Mouse (Mus musculus): ENCODE results near the gene Shisa7. TPM values are rescaled to one million over a fixed set of nuclear protein-coding genes. Genes with fewer than 3 reads are reported as not detected.

Gene Shisa7
- polyA plus RNA-seq (2015; fragmentation: Illumina TruSeq; extraction: RNeasy Lipid Tissue Mini Kit (QIAGEN cat#74804); ENCODE audit: low read depth, low replicate concordance): 75.7 TPM

DNA sequence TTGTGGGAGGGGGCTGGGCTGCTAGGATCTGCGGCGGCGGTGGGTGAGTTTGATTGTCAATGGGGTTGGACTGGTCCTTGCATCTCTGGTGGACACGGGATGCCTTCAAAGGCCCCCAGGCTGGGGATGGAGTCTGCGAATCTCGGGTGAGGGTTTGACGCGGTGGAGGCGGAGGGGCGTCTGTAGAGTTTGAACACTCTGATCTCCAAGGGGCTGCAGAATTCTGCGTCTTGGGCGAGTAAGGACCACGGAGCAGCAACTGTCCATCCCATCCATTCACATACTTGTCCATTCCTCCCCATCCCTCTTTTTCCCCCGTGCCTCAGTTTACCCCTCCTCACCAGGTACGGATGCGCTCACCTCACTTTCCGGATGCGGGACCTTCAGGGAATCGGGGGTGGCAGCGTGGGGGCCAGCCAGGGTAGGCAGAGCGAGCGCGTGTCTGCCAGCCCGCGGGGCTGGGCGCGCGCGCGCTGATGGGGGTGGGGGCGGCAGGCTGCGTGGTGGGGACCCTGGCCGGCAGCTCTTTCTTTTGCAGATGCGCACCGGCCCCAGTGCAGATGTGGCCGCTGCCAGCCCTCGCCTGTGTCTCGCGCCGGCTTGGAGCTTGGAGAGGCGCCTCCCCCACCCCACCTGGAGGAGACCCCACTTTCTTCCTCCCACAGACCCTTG, at the start of gene Shisa7:
TSS of gene Shisa7 (minus strand) at position 452 of the 672 bp plus-strand sequence.

DNA sequence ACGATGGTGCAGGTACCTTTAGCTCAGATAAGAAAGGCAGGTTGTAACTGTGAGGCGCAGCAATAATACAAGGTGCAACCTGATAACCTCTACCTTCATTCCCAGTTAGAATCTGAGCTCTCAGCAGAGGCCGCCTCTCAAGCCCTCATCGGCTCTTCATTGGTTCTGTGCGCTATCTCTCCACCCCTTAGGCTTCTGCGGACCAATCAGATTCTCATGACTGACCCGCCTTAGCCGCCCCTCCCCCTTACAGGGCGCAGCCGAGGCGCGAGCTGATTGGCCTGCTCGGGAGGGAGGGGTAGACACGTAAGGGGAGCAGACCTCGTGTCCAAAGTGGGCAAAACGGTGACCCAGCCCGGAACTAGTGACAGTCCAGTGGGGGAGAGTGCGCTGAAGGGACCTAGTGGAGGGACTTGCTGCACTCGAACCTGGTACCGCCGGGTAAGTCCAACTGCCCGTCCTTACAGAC, 32.3 kb upstream of the Shisa7 start, which contains the start of gene Isoc2a:
TSS of gene Isoc2a (plus strand) at position 401 of the 469 bp plus-strand sequence.

DNA sequence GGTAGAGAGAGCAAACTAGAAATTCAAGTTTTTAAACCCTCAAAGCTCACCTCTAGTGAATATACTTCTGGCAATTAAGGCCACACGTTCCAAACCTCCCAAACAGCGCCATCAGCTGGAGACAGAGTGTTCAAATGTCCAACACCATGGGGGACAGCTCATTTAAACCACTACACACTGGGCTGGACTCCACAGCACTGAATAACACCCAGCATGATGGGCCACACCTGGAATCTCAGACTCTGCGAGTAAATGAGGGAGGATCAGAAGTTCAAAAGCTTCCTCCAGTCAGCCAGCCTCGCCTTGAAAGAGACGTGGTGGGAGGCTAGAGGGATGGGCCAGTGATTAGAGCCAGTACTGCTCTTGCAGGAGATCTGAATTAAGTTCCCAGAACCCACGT, 25.6 kb upstream of the Shisa7 start, which contains the start of gene Isoc2b:
TSS of gene Isoc2b (minus strand) at position 126 of the 400 bp plus-strand sequence.

DNA sequence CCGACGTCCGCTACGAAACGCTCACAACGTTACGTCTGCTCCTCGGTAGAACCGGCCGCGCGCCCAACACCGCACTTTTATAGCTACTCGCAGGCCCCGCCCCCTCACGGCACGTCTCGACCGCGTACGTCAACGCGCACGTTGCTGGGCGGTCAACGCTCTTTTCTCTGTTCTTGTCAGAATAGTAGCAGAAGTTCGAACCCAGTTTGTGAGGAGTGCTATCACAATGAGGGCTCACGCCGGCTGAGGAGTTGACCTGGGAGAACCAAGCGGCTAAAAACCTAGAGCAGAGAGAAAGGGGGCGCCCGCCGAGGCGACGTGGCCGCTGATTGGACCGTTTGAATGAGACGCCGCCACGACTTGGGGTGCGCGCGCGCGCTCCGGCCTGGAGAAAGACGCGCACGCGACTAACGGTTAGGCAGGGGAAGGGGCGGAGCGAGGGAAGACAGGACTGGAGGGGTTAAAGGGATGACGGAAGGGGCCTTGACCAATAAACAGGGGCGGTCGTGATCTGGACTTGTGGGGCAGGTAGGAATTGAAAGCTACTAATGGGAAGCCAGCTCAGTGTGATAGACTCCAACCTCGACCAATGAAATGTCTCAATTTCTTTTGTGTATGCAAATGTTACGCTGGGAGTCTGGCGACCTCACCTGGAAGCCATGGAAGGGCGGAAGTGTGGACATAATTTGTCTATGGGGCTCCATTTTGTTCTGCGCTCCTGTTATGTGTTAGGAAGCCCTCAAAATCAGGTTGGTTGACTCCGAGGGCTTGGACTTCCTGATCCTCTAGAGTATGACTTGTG, 32.0 kb downstream of the Shisa7 start, which contains the start of gene Ube2s:
TSS of gene Ube2s (minus strand) at position 288 of the 802 bp plus-strand sequence.

DNA sequence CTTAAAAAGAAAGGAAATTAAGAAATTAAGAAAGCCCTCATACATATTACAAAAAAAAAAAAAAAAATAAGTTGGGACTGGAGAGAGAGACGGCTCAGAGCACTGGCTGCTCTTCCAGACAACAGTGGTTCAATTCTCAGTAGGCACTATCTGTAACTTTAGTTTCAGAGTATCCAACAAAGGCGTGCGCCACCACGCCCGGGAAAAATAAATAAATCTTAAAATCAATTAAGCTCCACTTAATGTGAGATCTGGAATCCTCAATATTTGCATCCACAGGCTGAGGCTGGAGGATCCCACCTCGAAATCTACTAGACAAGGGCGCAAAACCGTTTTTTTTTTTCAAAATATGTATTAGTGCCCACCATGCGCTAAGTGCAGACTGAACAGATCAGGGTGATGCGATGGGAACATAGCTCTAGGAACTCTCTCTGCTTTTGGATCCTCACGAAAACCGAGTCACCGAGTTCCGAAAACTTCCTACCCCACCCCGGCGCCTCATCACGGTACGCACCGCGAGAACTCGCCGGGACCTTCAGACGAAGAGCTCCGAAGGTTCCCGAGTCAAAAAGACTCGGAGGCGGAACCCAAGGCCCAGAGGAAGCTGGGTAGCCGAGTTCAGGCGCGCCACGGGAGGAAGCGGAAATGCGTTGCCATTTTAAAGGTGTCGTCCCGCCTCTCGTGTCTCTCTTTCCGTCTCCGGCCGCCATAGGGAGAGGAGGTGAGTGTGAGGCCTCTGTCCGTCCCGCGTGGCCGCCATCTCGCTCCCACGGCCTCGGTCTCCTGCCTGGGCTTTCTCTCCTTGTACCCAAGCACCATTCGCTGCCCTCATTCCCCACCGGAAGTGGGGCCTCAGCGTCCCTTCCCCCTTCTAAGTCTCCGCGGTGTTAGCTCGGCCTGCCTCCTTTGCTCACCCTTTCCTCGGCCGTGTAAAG, 52.0 kb downstream of the Shisa7 start, which contains the start of gene Rpl28:
TSS of gene Rpl28 (plus strand) at position 597 of the 935 bp plus-strand sequence.

DNA sequence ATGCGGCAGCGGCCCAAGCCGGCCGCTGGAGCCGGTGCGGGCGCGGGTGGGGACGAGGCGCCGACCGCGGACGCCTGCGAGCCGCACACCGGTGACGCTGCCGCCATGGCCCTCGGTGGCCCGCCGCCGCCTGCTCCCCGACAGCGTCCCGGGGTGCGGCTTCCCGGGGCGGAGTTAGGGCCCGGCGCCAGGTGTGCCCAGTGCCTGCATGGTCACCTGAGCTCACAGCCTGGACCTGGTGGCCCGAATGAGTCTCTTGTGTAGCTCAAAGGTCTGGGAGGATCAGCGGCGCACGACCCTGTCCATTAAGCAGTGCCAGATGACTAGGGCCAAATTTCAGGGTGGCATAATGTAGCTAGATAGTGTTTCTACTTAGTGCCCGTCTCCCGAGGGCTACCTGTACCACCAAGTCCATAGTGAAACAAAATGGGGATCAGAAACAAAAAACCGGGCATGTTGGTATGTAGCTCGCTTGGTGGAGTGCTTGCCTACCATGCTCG, 55.0 kb downstream of the Shisa7 start, which contains the start of gene Tmem238:
TSS of gene Tmem238 (minus strand) at position 221 of the 500 bp plus-strand sequence.

DNA sequence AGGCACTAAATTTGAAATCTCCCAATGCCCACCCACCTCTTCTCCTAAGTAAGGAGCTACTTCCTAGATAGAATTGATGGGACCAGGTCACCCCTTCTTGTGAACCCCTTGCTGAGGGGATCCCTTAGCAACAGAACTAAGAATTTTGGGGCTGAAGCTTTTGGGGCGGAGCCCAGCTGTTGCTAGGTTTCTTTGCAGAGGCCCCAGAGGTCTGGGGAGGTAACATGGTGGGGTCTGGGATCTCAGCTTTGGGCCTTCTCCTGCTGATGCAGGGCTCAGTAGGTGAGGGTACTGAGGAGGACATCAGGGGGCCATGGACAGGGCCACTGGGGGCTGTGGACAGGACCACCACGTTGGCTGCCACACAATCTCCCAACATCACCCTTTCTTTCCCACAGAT, 61.7 kb downstream of the Shisa7 start, which contains the start of the genes Il11 and Tmem190:
TSS of gene Il11 (minus strand) at position 101 of the 400 bp plus-strand sequence.
TSS of gene Tmem190 (plus strand) at position 179 of the 400 bp plus-strand sequence.

Other genes with a start within 250 kb of the Shisa7 start
- 0.92 TPM for gene Ptprh, start 240.7 kb downstream of the Shisa7 start, polyA plus RNA-seq (2015; fragmentation: Illumina TruSeq; extraction: RNeasy Lipid Tissue Mini Kit (QIAGEN cat#74804); ENCODE audit: low read depth, low replicate concordance)
- gene Tmem86b, start 213.3 kb downstream of the Shisa7 start, polyA plus RNA-seq (2015; fragmentation: Illumina TruSeq; extraction: RNeasy Lipid Tissue Mini Kit (QIAGEN cat#74804); ENCODE audit: low read depth, low replicate concordance): 13.2 TPM
- gene Ppp6r1, start 185.7 kb downstream of the Shisa7 start, polyA plus RNA-seq (2015; fragmentation: Illumina TruSeq; extraction: RNeasy Lipid Tissue Mini Kit (QIAGEN cat#74804); ENCODE audit: low read depth, low replicate concordance): 99.8 TPM
- gene Hspbp1, start 159.6 kb downstream of the Shisa7 start, polyA plus RNA-seq (2015; fragmentation: Illumina TruSeq; extraction: RNeasy Lipid Tissue Mini Kit (QIAGEN cat#74804); ENCODE audit: low read depth, low replicate concordance): 126 TPM
- 257 TPM for gene Brsk1, start 154.1 kb downstream of the Shisa7 start, polyA plus RNA-seq (2015; fragmentation: Illumina TruSeq; extraction: RNeasy Lipid Tissue Mini Kit (QIAGEN cat#74804); ENCODE audit: low read depth, low replicate concordance)
- not detected for gene Tmem150b, start 119.4 kb downstream of the Shisa7 start, polyA plus RNA-seq (2015; fragmentation: Illumina TruSeq; extraction: RNeasy Lipid Tissue Mini Kit (QIAGEN cat#74804); ENCODE audit: low read depth, low replicate concordance)
- gene Kmt5c, start 104.6 kb downstream of the Shisa7 start, polyA plus RNA-seq (2015; fragmentation: Illumina TruSeq; extraction: RNeasy Lipid Tissue Mini Kit (QIAGEN cat#74804); ENCODE audit: low read depth, low replicate concordance): 21.4 TPM
- 12.2 TPM for gene Cox6b2, start 91.6 kb downstream of the Shisa7 start, polyA plus RNA-seq (2015; fragmentation: Illumina TruSeq; extraction: RNeasy Lipid Tissue Mini Kit (QIAGEN cat#74804); ENCODE audit: low read depth, low replicate concordance)
- gene Fam71e2, start 73.4 kb downstream of the Shisa7 start, polyA plus RNA-seq (2015; fragmentation: Illumina TruSeq; extraction: RNeasy Lipid Tissue Mini Kit (QIAGEN cat#74804); ENCODE audit: low read depth, low replicate concordance): not detected
- 0.67 TPM for gene Il11, start 61.8 kb downstream of the Shisa7 start, polyA plus RNA-seq (2015; fragmentation: Illumina TruSeq; extraction: RNeasy Lipid Tissue Mini Kit (QIAGEN cat#74804); ENCODE audit: low read depth, low replicate concordance)
- not detected for gene Tmem190, start 61.8 kb downstream of the Shisa7 start, polyA plus RNA-seq (2015; fragmentation: Illumina TruSeq; extraction: RNeasy Lipid Tissue Mini Kit (QIAGEN cat#74804); ENCODE audit: low read depth, low replicate concordance)
- gene Tmem238, start 55.0 kb downstream of the Shisa7 start, polyA plus RNA-seq (2015; fragmentation: Illumina TruSeq; extraction: RNeasy Lipid Tissue Mini Kit (QIAGEN cat#74804); ENCODE audit: low read depth, low replicate concordance): 1.4 TPM
- gene Rpl28, start 51.8 kb downstream of the Shisa7 start, polyA plus RNA-seq (2015; fragmentation: Illumina TruSeq; extraction: RNeasy Lipid Tissue Mini Kit (QIAGEN cat#74804); ENCODE audit: low read depth, low replicate concordance): 466 TPM
- gene Ube2s, start 32.1 kb downstream of the Shisa7 start, polyA plus RNA-seq (2015; fragmentation: Illumina TruSeq; extraction: RNeasy Lipid Tissue Mini Kit (QIAGEN cat#74804); ENCODE audit: low read depth, low replicate concordance): 175 TPM
- 10.4 TPM for gene Isoc2b, start 25.6 kb upstream of the Shisa7 start, polyA plus RNA-seq (2015; fragmentation: Illumina TruSeq; extraction: RNeasy Lipid Tissue Mini Kit (QIAGEN cat#74804); ENCODE audit: low read depth, low replicate concordance)
- 16.9 TPM for gene Isoc2a, start 32.5 kb upstream of the Shisa7 start, polyA plus RNA-seq (2015; fragmentation: Illumina TruSeq; extraction: RNeasy Lipid Tissue Mini Kit (QIAGEN cat#74804); ENCODE audit: low read depth, low replicate concordance)
- not detected for gene Gm36210, start 61.8 kb upstream of the Shisa7 start, polyA plus RNA-seq (2015; fragmentation: Illumina TruSeq; extraction: RNeasy Lipid Tissue Mini Kit (QIAGEN cat#74804); ENCODE audit: low read depth, low replicate concordance)
- gene Zfp628, start 70.5 kb upstream of the Shisa7 start, polyA plus RNA-seq (2015; fragmentation: Illumina TruSeq; extraction: RNeasy Lipid Tissue Mini Kit (QIAGEN cat#74804); ENCODE audit: low read depth, low replicate concordance): 5.6 TPM
- 103 TPM for gene Nat14, start 77.3 kb upstream of the Shisa7 start, polyA plus RNA-seq (2015; fragmentation: Illumina TruSeq; extraction: RNeasy Lipid Tissue Mini Kit (QIAGEN cat#74804); ENCODE audit: low read depth, low replicate concordance)
- 1.2 TPM for gene Ssc5d, start 81.1 kb upstream of the Shisa7 start, polyA plus RNA-seq (2015; fragmentation: Illumina TruSeq; extraction: RNeasy Lipid Tissue Mini Kit (QIAGEN cat#74804); ENCODE audit: low read depth, low replicate concordance)
- gene Sbk2, start 119.7 kb upstream of the Shisa7 start, polyA plus RNA-seq (2015; fragmentation: Illumina TruSeq; extraction: RNeasy Lipid Tissue Mini Kit (QIAGEN cat#74804); ENCODE audit: low read depth, low replicate concordance): 0.45 TPM
- gene Sbk3, start 126.5 kb upstream of the Shisa7 start, polyA plus RNA-seq (2015; fragmentation: Illumina TruSeq; extraction: RNeasy Lipid Tissue Mini Kit (QIAGEN cat#74804); ENCODE audit: low read depth, low replicate concordance): 1.1 TPM
- 16.7 TPM for gene Zfp579, start 151.5 kb upstream of the Shisa7 start, polyA plus RNA-seq (2015; fragmentation: Illumina TruSeq; extraction: RNeasy Lipid Tissue Mini Kit (QIAGEN cat#74804); ENCODE audit: low read depth, low replicate concordance)
- 10.3 TPM for gene Zfp524, start 169.7 kb upstream of the Shisa7 start, polyA plus RNA-seq (2015; fragmentation: Illumina TruSeq; extraction: RNeasy Lipid Tissue Mini Kit (QIAGEN cat#74804); ENCODE audit: low read depth, low replicate concordance)
- gene Fiz1, start 170.0 kb upstream of the Shisa7 start, polyA plus RNA-seq (2015; fragmentation: Illumina TruSeq; extraction: RNeasy Lipid Tissue Mini Kit (QIAGEN cat#74804); ENCODE audit: low read depth, low replicate concordance): 15.9 TPM
- not detected for gene Gm44973, start 170.8 kb upstream of the Shisa7 start, polyA plus RNA-seq (2015; fragmentation: Illumina TruSeq; extraction: RNeasy Lipid Tissue Mini Kit (QIAGEN cat#74804); ENCODE audit: low read depth, low replicate concordance)
- 17.7 TPM for gene Zfp865, start 175.7 kb upstream of the Shisa7 start, polyA plus RNA-seq (2015; fragmentation: Illumina TruSeq; extraction: RNeasy Lipid Tissue Mini Kit (QIAGEN cat#74804); ENCODE audit: low read depth, low replicate concordance)
- gene Ccdc106, start 175.9 kb upstream of the Shisa7 start, polyA plus RNA-seq (2015; fragmentation: Illumina TruSeq; extraction: RNeasy Lipid Tissue Mini Kit (QIAGEN cat#74804); ENCODE audit: low read depth, low replicate concordance): 63.8 TPM
- gene 4632433K11Rik, start 189.4 kb upstream of the Shisa7 start, polyA plus RNA-seq (2015; fragmentation: Illumina TruSeq; extraction: RNeasy Lipid Tissue Mini Kit (QIAGEN cat#74804); ENCODE audit: low read depth, low replicate concordance): not detected
- gene Zfp784, start 193.8 kb upstream of the Shisa7 start, polyA plus RNA-seq (2015; fragmentation: Illumina TruSeq; extraction: RNeasy Lipid Tissue Mini Kit (QIAGEN cat#74804); ENCODE audit: low read depth, low replicate concordance): 6.4 TPM
- gene Zfp580, start 206.8 kb upstream of the Shisa7 start, polyA plus RNA-seq (2015; fragmentation: Illumina TruSeq; extraction: RNeasy Lipid Tissue Mini Kit (QIAGEN cat#74804); ENCODE audit: low read depth, low replicate concordance): 17.7 TPM
- 167 TPM for gene U2af2, start 217.4 kb upstream of the Shisa7 start, polyA plus RNA-seq (2015; fragmentation: Illumina TruSeq; extraction: RNeasy Lipid Tissue Mini Kit (QIAGEN cat#74804); ENCODE audit: low read depth, low replicate concordance)
- 312 TPM for gene Epn1, start 235.5 kb upstream of the Shisa7 start, polyA plus RNA-seq (2015; fragmentation: Illumina TruSeq; extraction: RNeasy Lipid Tissue Mini Kit (QIAGEN cat#74804); ENCODE audit: low read depth, low replicate concordance)